ENCODE assay signal across 8 mouse cellular contexts in genomic region chr9:54981291-54982191, GRCm38 (mm10). TPM values are rescaled to one million over a fixed set of nuclear protein-coding genes. Genes with fewer than 3 reads are reported as not detected.
DNase-seq lines count a peak whose midpoint lies in the region; ATAC-seq and TF ChIP-seq lines count a peak whose summit lies in the region.

No protein-coding gene starts in this region.

- peak overlapping the region; percentile 57 for H3K9ac ChIP-seq in forebrain, postnatal 0 days
- H3K9ac ChIP-seq in kidney, embryonic 15.5 days, result peak overlapping the region; percentile 43
- no peak overlapping the region for H3K9ac ChIP-seq in lung, postnatal 0 days (replicated peaks; ENCODE audit: low read depth)

- TF ChIP-seq POLR2A in small intestine, adult 2 months (IDR thresholded peaks at IDR 0.05; ENCODE audit: low read depth, low read length), result no peak

- H3K36me3 ChIP-seq in forebrain, postnatal 0 days (ENCODE audit: insufficient read depth), result no peaks in the 10 kb centered on the region
- H3K36me3 ChIP-seq in kidney, embryonic 15.5 days, result no peaks in the 10 kb centered on the region
- H3K36me3 ChIP-seq in lung, postnatal 0 days (ENCODE audit: insufficient read depth, low read length), result no peaks in the 10 kb centered on the region
- H3K36me3 ChIP-seq in small intestine, adult 2 months (ENCODE audit: control insufficient read depth, insufficient read depth, low read length), result no peaks in the 10 kb centered on the region

- peaks cover 8% of the 10 kb centered on the region; the same call in 1 of the 2 replicates for H3K27me3 ChIP-seq in forebrain, postnatal 0 days (ENCODE audit: insufficient read depth, low read length)
- H3K27me3 ChIP-seq in kidney, embryonic 15.5 days, result peaks cover 63% of the 10 kb centered on the region
- peaks cover 12% of the 10 kb centered on the region for H3K27me3 ChIP-seq in lung, postnatal 0 days (replicated peaks; ENCODE audit: insufficient read depth, low read length)
- peaks cover 27% of the 10 kb centered on the region for H3K27me3 ChIP-seq in small intestine, adult 2 months (ENCODE audit: control insufficient read depth, insufficient read depth, low read length)

- TF ChIP-seq EP300 in lung, postnatal 0 days (IDR thresholded peaks at IDR 0.05), result no peak

- H3K9me3 ChIP-seq in forebrain, postnatal 0 days (ENCODE audit: low read length), result no peaks in the 10 kb centered on the region
- H3K9me3 ChIP-seq in kidney, embryonic 15.5 days (replicated peaks), result no peaks in the 10 kb centered on the region
- no peaks in the 10 kb centered on the region for H3K9me3 ChIP-seq in lung, postnatal 0 days (ENCODE audit: low read length)

- no peak for TF ChIP-seq CTCF in left cerebral cortex, adult 2 months (IDR thresholded peaks at IDR 0.05)
- TF ChIP-seq CTCF in forebrain, postnatal 0 days (IDR thresholded peaks at IDR 0.05; ENCODE audit: low read depth), result no peak
- TF ChIP-seq CTCF in lung, postnatal 0 days (IDR thresholded peaks at IDR 0.05), result no peak
- no peak for TF ChIP-seq CTCF in small intestine, adult 2 months (IDR thresholded peaks at IDR 0.05; ENCODE audit: extremely low read depth, insufficient read length, insufficient replicate concordance, low read depth, low read length)

- no peaks in the 10 kb centered on the region; the same call in 1 of the 2 replicates for H3K4me1 ChIP-seq in forebrain, postnatal 0 days (ENCODE audit: insufficient read depth)
- H3K4me1 ChIP-seq in kidney, embryonic 15.5 days, result peaks cover 19% of the 10 kb centered on the region
- no peaks in the 10 kb centered on the region; the same call in 1 of the 2 replicates for H3K4me1 ChIP-seq in lung, postnatal 0 days (ENCODE audit: insufficient read depth, low read depth, low read length)
- H3K4me1 ChIP-seq in small intestine, adult 2 months (ENCODE audit: control insufficient read depth, insufficient read depth, insufficient read length, low read length), result peaks cover 4% of the 10 kb centered on the region

- peak overlapping the region; percentile 81 for H3K4me2 ChIP-seq in forebrain, postnatal 0 days (ENCODE audit: low read depth)
- H3K4me2 ChIP-seq in kidney, embryonic 15.5 days, result peak overlapping the region; percentile 96
- peak overlapping the region; percentile 96 for H3K4me2 ChIP-seq in lung, postnatal 0 days (replicated peaks; ENCODE audit: low read depth, low read length)

- peak overlapping the region; percentile 44 for H3K4me3 ChIP-seq in left cerebral cortex, adult 2 months
- H3K4me3 ChIP-seq in forebrain, postnatal 0 days (ENCODE audit: low read depth, low read length), result peak overlapping the region; percentile 52
- H3K4me3 ChIP-seq in kidney, embryonic 15.5 days (replicated peaks), result peak overlapping the region; percentile 60
- H3K4me3 ChIP-seq in lung, postnatal 0 days (ENCODE audit: low read depth, low read length), result peak overlapping the region; percentile 56
- H3K4me3 ChIP-seq in small intestine, adult 2 months (ENCODE audit: low read depth, low read length), result peak overlapping the region; percentile 78

- H3K27ac ChIP-seq in left cerebral cortex, adult 2 months, result no peak overlapping the region
- no peak overlapping the region for H3K27ac ChIP-seq in forebrain, postnatal 0 days (ENCODE audit: low read depth, low read length)
- H3K27ac ChIP-seq in kidney, embryonic 15.5 days, result no peak overlapping the region
- H3K27ac ChIP-seq in lung, postnatal 0 days (ENCODE audit: low read length), result no peak overlapping the region
- H3K27ac ChIP-seq in small intestine, adult 2 months (ENCODE audit: insufficient read depth, low read depth, low read length), result no peak overlapping the region

- peak; percentile 83 for ATAC-seq in forebrain, postnatal 0 days
- peak; percentile 92 for ATAC-seq in kidney, embryonic 15.5 days (replicated peaks; ENCODE audit: low FRiP score)
- peak; percentile 75 for ATAC-seq in lung, postnatal 0 days

- DNase-seq in left cerebral cortex, adult 2 months (ENCODE audit: extremely low spot score in 1 of 2, low spot score in 2 of 2), result peak in 1 of 2 experiments; percentile 15
- DNase-seq in left cerebral cortex, adult 11 months (ENCODE audit: low spot score), result no peak
- peak; percentile 15 to 35 for DNase-seq in adrenal gland, postnatal 36 days
- peak; percentile 51 for DNase-seq in forebrain, postnatal 0 days
- peak; percentile 61 for DNase-seq in lung, postnatal 0 days (ENCODE audit: low spot score)
- no peak for DNase-seq in layer of hippocampus, adult 18-20 months (ENCODE audit: low spot score in 2 of 2)

- under 1% methylated on average over 84 of the region's 85 CpGs for WGBS in forebrain, postnatal 0 days
- WGBS in kidney, embryonic 15.5 days, result 1% methylated on average over 83 of the region's 85 CpGs
- under 1% methylated on average over 68 of the region's 85 CpGs for WGBS in lung, postnatal 0 days
- 2% methylated on average over 85 of the region's 85 CpGs for WGBS in small intestine, adult 2 months

- intact Hi-C loops in left cerebral cortex, adult 2 months (cut with DNase I), result no loop called here

RNA-seq across cellular contexts. Expression of gene Chrna5, which starts 0.9 kb away (rescaled TPM):
- total RNA-seq in left cerebral cortex, adult 2 months (2021), result 1 to 10 TPM; 2.2 to 3.8 TPM
- under 1 TPM; 0.33 to 0.56 TPM for total RNA-seq in adrenal gland, postnatal 36 days (2021)
- 2.0 and 3.2 TPM in 2 replicates for total RNA-seq in forebrain, postnatal 0 days (2014; rRNA removed)
- 2.6 TPM in 2 replicates for polyA plus RNA-seq in forebrain, postnatal 0 days (2015; fragmentation: Nextera tagmentation; extraction: Ambion mirVana)
- polyA plus RNA-seq in kidney, embryonic 15.5 days (2015; fragmentation: Nextera tagmentation; extraction: Ambion mirVana), result 1.0 and 1.1 TPM in 2 replicates
- polyA plus RNA-seq in lung, postnatal 0 days (2015; fragmentation: Nextera tagmentation; extraction: Ambion mirVana), result 0.05 TPM in 1 of 2 replicates, not detected in the other
- polyA plus RNA-seq in small intestine, adult 2 months (2012; rRNA removed), result 0.04 TPM in 1 of 2 replicates, not detected in the other
- 1 to 10 TPM; 8.2 to 9.0 TPM for total RNA-seq in layer of hippocampus, adult 18-20 months (2021)

RNA-seq across cellular contexts. Expression of gene AY074887, which starts 30.7 kb away (rescaled TPM):
- not detected for total RNA-seq in left cerebral cortex, adult 2 months (2021)
- total RNA-seq in adrenal gland, postnatal 36 days (2021), result not detected
- not detected in 2 replicates for total RNA-seq in forebrain, postnatal 0 days (2014; rRNA removed)
- polyA plus RNA-seq in forebrain, postnatal 0 days (2015; fragmentation: Nextera tagmentation; extraction: Ambion mirVana), result 0.52 and 0.76 TPM in 2 replicates
- polyA plus RNA-seq in kidney, embryonic 15.5 days (2015; fragmentation: Nextera tagmentation; extraction: Ambion mirVana), result 1.4 TPM in 2 replicates
- polyA plus RNA-seq in lung, postnatal 0 days (2015; fragmentation: Nextera tagmentation; extraction: Ambion mirVana), result 0.74 and 0.75 TPM in 2 replicates
- not detected in 2 replicates for polyA plus RNA-seq in small intestine, adult 2 months (2012; rRNA removed)
- total RNA-seq in layer of hippocampus, adult 18-20 months (2021), result not detected

RNA-seq across cellular contexts. Expression of gene Psma4, which starts 31.0 kb away (rescaled TPM):
- 100 to 1,000 TPM; 109 to 116 TPM for total RNA-seq in left cerebral cortex, adult 2 months (2021)
- 100 to 1,000 TPM; 186 to 193 TPM for total RNA-seq in adrenal gland, postnatal 36 days (2021)
- total RNA-seq in forebrain, postnatal 0 days (2014; rRNA removed), result 424 and 505 TPM in 2 replicates
- 289 and 317 TPM in 2 replicates for polyA plus RNA-seq in forebrain, postnatal 0 days (2015; fragmentation: Nextera tagmentation; extraction: Ambion mirVana)
- 317 and 331 TPM in 2 replicates for polyA plus RNA-seq in kidney, embryonic 15.5 days (2015; fragmentation: Nextera tagmentation; extraction: Ambion mirVana)
- 176 and 181 TPM in 2 replicates for polyA plus RNA-seq in lung, postnatal 0 days (2015; fragmentation: Nextera tagmentation; extraction: Ambion mirVana)
- 13.3 and 27.1 TPM in 2 replicates for polyA plus RNA-seq in small intestine, adult 2 months (2012; rRNA removed)
- 100 to 1,000 TPM; 120 to 123 TPM for total RNA-seq in layer of hippocampus, adult 18-20 months (2021)

RNA-seq across cellular contexts. Expression of gene Chrna3, which starts 44.8 kb away (rescaled TPM):
- under 1 TPM; 0.61 to 0.95 TPM for total RNA-seq in left cerebral cortex, adult 2 months (2021)
- 1 to 10 TPM; 8.5 to 9.9 TPM for total RNA-seq in adrenal gland, postnatal 36 days (2021)
- total RNA-seq in forebrain, postnatal 0 days (2014; rRNA removed), result 2.2 and 3.0 TPM in 2 replicates
- 4.5 and 9.0 TPM in 2 replicates for polyA plus RNA-seq in forebrain, postnatal 0 days (2015; fragmentation: Nextera tagmentation; extraction: Ambion mirVana)
- polyA plus RNA-seq in kidney, embryonic 15.5 days (2015; fragmentation: Nextera tagmentation; extraction: Ambion mirVana), result 1.0 and 1.6 TPM in 2 replicates
- 0.05 and 0.06 TPM in 2 replicates for polyA plus RNA-seq in lung, postnatal 0 days (2015; fragmentation: Nextera tagmentation; extraction: Ambion mirVana)
- 0.85 and 1.5 TPM in 2 replicates for polyA plus RNA-seq in small intestine, adult 2 months (2012; rRNA removed)
- under 1 TPM; 0.22 to 0.36 TPM for total RNA-seq in layer of hippocampus, adult 18-20 months (2021)

Comparison
In these comparisons a context has a peak if more than half of its experiments do, and no peak if none do; other contexts are left out.
1. DNase-seq: peak in adrenal gland, postnatal 36 days (2 of 2), forebrain, postnatal 0 days (single experiment) and lung, postnatal 0 days (single experiment); none in left cerebral cortex, adult 11 months (single experiment) and layer of hippocampus, adult 18-20 months (0 of 2).
2. Peak in every context shown above with its lines, with median percentiles within 50 percentile points of each other: H3K4me3 ChIP-seq, ATAC-seq and H3K4me2 ChIP-seq.